Mouse (Mus musculus) heart, embryonic 12.5 days (tissue): Measurements from ENCODE around the gene Rccd1. TPM values are rescaled to one million over a fixed set of nuclear protein-coding genes. Genes with fewer than 3 reads are reported as not detected.

Experiments
- ATAC-seq: fragments of 200-750 bp; cut with Nextera tagmentation; 2 replicates; pipeline ENCODE4 v1.8.0; 2017; ENCODE audit warnings: moderate TSS enrichment, moderate library complexity; ENCODE audit not compliant: insufficient number of reproducible peaks, low FRiP score
- H3K27ac ChIP-seq: fragments of 300-500 bp; sonication (generic); 2 replicates; pipeline ENCODE4 v1.5.1; 2016; ENCODE audit warnings: mild to moderate bottlenecking, moderate library complexity; ENCODE audit not compliant: poor library complexity, severe bottlenecking
- H3K27me3 ChIP-seq: fragments of 300-500 bp; sonication (generic); replicated peaks from 2 replicates; pipeline ENCODE4 v1.6.1; 2016; ENCODE audit warnings: mild to moderate bottlenecking, moderate library complexity
- H3K36me3 ChIP-seq: fragments of 300-500 bp; sonication (generic); 2 replicates; pipeline ENCODE4 v1.6.1; 2016; ENCODE audit warnings: mild to moderate bottlenecking, moderate library complexity
- H3K4me1 ChIP-seq: fragments of 300-500 bp; sonication (generic); replicated peaks from 2 replicates; pipeline ENCODE4 v1.6.1; 2016; ENCODE audit warnings: mild to moderate bottlenecking
- H3K4me2 ChIP-seq: fragments of 300-500 bp; sonication (generic); 2 replicates; pipeline ENCODE4 v1.6.1; 2016; ENCODE audit warnings: mild to moderate bottlenecking, moderate library complexity
- H3K4me3 ChIP-seq: fragments of 300-500 bp; sonication (generic); 2 replicates; pipeline ENCODE4 v1.5.1; 2016; ENCODE audit warnings: mild to moderate bottlenecking
- H3K9ac ChIP-seq: fragments of 300-500 bp; sonication (generic); 2 replicates; pipeline ENCODE4 v1.6.1; 2016; ENCODE audit warnings: mild to moderate bottlenecking, moderate library complexity
- H3K9me3 ChIP-seq: fragments of 300-500 bp; sonication (generic); replicated peaks from 2 replicates; pipeline ENCODE4 v1.6.1; 2016; ENCODE audit warnings: mild to moderate bottlenecking, moderate library complexity
- WGBS: fragments of 180-500 bp; shearing (Covaris S2); methylation state at CpG from one replicate; pipeline ENCODE4 v1.1.7; 2016; 5-methylcytosine and 5-hydroxymethylcytosine counted together
- polyA plus RNA-seq: library from polyadenylated mRNA; unstranded; fragments of >200 nt; fragmentation: Nextera tagmentation; extraction: Ambion mirVana; gene quantifications from 2 replicates; pipeline ENCODE4 v1.2.1, GENCODE M21; 2016

Rccd1 gene
- polyA plus RNA-seq, 1 experiment from 2014 or later = 6.1 TPM

DNA sequence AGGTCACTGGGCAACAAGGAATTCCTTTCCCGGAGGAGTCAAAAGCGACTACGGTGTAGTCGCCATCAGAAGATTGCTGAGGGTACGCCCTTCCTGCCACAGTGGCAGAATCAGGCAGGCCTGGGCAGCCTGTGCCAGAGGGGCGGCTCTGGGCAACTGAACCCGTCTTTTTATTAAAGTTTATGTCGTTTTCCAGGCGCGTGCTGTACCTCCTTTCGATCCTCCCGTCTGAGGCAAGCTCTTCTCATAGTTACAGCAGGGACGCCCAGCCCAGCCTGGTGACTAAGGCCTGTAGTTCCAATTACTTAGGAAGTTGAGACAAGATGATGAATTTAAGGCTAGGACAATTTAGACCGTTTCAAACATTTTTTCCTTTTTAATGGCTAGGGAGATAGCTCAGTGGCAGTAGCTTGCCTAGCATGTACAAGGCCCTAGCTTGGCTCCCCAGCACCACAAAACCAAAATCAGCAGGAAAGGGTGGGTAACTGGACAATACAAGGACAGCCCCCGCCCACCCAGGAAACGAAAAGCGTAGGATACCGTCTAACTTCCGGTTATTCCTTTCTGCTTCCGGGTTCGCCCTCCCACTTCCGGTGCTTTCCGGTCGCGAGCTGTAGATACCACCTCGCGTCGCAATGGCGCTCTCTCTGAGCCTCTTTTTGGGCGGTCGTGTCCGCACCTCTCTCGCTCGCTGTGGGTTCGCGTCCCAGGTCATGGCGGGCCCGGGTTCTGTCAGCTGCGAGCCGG lies 63.5 kb downstream of the Rccd1 start, which contains the start of gene Ngrn:
Gene Ngrn, plus strand, starts transcription at position 591 of the 747 bp plus-strand sequence.
- Histone ChIP-seq H3K9me3 (no peaks in the 10 kb centered on the region), H3K27ac (peak within 1 kb of the TSS; percentile 56), H3K4me1 (peaks cover 8% of the 10 kb centered on the region), H3K27me3 (peaks cover 36% of the 10 kb centered on the region), H3K9ac (peak within 1 kb of the TSS; percentile 80), H3K4me3 (peak within 1 kb of the TSS; percentile 65), H3K36me3 (peaks cover 18% of the 10 kb centered on the region), H3K4me2 (peak within 1 kb of the TSS; percentile 91)
- ATAC-seq = peak; percentile 89
- 25% methylated on average over 40 of the region's 40 CpGs for WGBS

DNA sequence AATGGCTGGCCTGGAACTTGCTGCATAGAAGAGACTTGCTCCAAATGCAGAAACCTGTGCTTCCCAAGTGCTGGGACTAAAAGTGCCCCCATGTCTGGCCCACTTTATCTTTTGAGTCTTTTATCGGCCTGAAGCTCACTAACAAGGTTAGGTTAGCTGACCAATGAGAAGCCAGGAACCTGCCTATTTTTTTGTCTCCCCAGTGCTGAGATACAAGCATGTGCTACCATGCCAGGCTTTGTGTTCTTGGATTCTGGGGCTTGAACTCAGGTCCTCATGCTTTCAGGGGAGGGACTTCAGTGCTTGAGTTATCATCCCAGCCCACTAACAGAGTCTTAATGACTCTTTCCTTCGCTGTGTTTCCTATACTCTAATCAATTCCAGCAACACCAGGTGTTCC lies 66.5 kb downstream of the Rccd1 start:
- Histone ChIP-seq H3K4me3 (no peak overlapping the region), H3K27me3 (peaks cover 45% of the 10 kb centered on the region), H3K4me2 (no peak overlapping the region), H3K4me1 (peaks cover 8% of the 10 kb centered on the region), H3K9ac (no peak overlapping the region), H3K27ac (no peak overlapping the region), H3K36me3 (no peaks in the 10 kb centered on the region), H3K9me3 (no peaks in the 10 kb centered on the region)
- 51% methylated on average over 2 of the region's 2 CpGs for WGBS
- no peak for ATAC-seq

DNA sequence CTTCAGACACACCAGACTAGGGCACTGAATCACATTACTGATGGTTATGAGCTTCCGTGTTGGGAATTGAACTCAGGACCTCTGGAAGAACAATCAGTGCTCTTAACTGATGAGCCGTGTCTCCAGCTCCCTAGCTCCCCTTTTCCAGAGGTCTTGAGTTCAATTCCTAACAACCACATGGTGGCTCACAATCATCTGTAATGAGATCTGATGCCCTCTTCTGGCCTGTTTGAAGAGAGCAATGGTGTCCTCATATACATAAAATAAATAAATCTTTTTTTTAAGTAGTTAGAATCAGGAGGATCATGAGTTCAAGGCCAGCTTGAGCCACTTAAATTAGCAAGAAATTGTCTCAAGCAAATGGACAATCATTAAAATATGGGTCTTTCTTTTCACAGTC lies 68.3 kb downstream of the Rccd1 start:
- H3K36me3 ChIP-seq = no peaks in the 10 kb centered on the region
- no peak overlapping the region for H3K27ac ChIP-seq
- H3K4me2 ChIP-seq = no peak overlapping the region
- H3K27me3 ChIP-seq = peaks cover 45% of the 10 kb centered on the region
- 60% methylated on average over 2 of the region's 2 CpGs for WGBS
- H3K4me3 ChIP-seq = no peak overlapping the region
- no peak overlapping the region for H3K9ac ChIP-seq
- no peak for ATAC-seq
- no peaks in the 10 kb centered on the region for H3K4me1 ChIP-seq
- no peaks in the 10 kb centered on the region for H3K9me3 ChIP-seq

DNA sequence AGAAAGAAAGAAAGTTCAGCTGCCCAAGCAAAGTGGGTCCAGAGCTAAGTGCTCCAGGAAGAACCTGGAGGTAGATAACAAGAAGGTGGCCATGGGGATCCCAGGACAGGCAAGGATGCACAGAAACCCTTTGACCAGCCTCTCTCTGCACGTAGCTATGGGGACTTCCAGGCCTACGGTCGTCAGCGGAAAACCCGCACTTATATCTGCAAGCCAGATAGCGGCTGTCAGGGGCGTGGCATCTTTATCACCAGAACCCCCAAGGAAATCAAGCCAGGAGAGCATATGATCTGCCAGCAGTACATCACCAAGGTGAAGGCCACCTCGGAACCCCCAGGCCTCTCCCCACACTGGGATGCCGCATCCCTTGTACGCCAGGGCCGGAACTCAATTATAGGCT lies 71.4 kb downstream of the Rccd1 start:
- Histone ChIP-seq H3K4me3 (no peak overlapping the region), H3K27me3 (peaks cover 22% of the 10 kb centered on the region; the same call in 1 of the 2 replicates), H3K9me3 (no peaks in the 10 kb centered on the region), H3K9ac (no peak overlapping the region), H3K27ac (no peak overlapping the region), H3K4me2 (no peak overlapping the region), H3K4me1 (no peaks in the 10 kb centered on the region), H3K36me3 (no peaks in the 10 kb centered on the region)
- no peak for ATAC-seq
- 63% methylated on average over 11 of the region's 11 CpGs for WGBS

DNA sequence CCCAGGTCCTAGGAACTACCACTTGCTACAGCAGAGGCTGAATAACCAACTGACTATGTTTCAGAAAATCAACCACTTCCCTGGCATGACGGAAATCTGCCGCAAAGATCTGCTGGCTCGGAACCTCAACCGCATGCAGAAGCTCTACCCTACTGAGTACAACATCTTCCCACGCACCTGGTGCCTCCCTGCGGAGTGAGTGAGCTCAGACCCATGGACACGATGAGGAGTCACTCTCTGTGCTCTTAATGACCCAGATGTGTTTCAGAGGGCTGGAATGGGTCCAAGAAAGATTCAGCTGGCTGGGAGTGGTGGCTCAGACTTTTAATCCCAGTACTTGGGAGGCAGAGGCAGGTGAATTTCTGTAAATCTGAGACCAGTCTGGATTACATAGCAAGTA lies 71.8 kb downstream of the Rccd1 start:
- Histone ChIP-seq H3K9ac (no peak overlapping the region), H3K4me1 (no peaks in the 10 kb centered on the region), H3K9me3 (no peaks in the 10 kb centered on the region), H3K27ac (no peak overlapping the region), H3K36me3 (no peaks in the 10 kb centered on the region), H3K4me2 (no peak overlapping the region), H3K27me3 (peaks cover 19% of the 10 kb centered on the region; the same call in 1 of the 2 replicates), H3K4me3 (no peak overlapping the region)
- ATAC-seq = no peak
- 76% methylated on average over 7 of the region's 7 CpGs for WGBS

DNA sequence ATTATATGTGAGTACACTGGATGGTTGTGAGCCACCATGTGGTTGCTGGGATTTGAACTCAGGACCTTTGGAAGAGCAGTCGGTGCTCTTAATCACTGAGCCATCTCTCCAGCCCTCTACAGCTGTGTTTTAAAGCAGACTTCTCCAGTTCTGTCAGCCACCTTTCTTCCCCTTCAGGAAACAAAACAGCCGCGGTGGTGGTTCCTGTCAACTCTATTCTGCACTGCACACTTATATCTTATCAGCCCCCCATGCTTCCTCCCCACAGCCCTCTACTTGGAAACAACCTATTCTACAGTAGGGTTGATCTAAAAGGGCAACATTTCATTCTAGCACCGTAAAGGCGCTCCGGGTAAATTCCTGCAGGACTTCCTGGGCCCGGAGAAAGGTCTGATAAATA lies 77.4 kb downstream of the Rccd1 start:
- Histone ChIP-seq H3K4me3 (peak overlapping the region; percentile 70), H3K9me3 (no peaks in the 10 kb centered on the region), H3K4me1 (peaks cover 5% of the 10 kb centered on the region; the same call in 1 of the 2 replicates), H3K27me3 (no peaks in the 10 kb centered on the region), H3K9ac (no peak overlapping the region), H3K4me2 (peak overlapping the region; percentile 76), H3K27ac (peak overlapping the region; percentile 84), H3K36me3 (no peaks in the 10 kb centered on the region)
- WGBS = 21% methylated on average over 7 of the region's 7 CpGs
- 0 out of 2 replicates have a peak, but pooled peaks have one; percentile 20 for ATAC-seq

DNA sequence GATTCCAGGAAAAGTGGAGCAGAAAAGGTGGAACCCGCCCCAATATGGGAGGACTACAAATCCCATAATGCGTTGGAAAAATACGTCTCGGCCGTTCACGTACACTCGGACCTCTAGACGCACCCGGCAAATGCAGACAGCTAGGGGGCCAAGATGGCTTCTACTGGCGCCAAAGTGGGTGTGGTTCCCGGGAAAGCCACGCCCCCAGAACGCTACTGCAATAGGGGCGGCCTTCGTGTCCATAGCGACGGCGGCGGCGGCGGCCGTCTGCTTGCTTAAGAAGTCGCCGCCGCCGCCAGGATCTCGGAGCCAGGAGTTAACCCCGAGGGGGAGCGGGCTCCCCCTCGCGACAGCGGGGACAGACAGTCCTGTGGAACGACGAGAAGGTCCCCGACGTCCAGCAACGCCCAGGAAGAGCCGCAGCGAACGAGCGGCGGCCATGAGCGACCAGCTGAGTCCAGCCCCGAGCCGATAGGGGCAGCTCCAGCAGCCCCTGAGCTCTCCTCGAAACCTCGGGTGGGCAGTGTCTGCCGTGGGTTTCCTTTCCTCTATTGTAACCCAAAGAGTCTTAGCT lies 78.0 kb downstream of the Rccd1 start, which contains the start of gene Ttll13:
Gene Ttll13, plus strand, starts transcription at position 229 of the 574 bp plus-strand sequence.
- Histone ChIP-seq H3K4me1 (peaks cover 5% of the 10 kb centered on the region; the same call in 1 of the 2 replicates), H3K36me3 (0 out of 2 replicates have a peak, but pooled peaks cover 2% of the 10 kb centered on the region), H3K27me3 (no peaks in the 10 kb centered on the region), H3K27ac (peak within 1 kb of the TSS; percentile 84), H3K4me2 (peak within 1 kb of the TSS; percentile 76), H3K9ac (peak within 1 kb of the TSS; percentile 82), H3K4me3 (peak within 1 kb of the TSS; percentile 70), H3K9me3 (no peaks in the 10 kb centered on the region)
- peak; percentile 99 for ATAC-seq
- under 1% methylated on average over 48 of the region's 48 CpGs for WGBS

DNA sequence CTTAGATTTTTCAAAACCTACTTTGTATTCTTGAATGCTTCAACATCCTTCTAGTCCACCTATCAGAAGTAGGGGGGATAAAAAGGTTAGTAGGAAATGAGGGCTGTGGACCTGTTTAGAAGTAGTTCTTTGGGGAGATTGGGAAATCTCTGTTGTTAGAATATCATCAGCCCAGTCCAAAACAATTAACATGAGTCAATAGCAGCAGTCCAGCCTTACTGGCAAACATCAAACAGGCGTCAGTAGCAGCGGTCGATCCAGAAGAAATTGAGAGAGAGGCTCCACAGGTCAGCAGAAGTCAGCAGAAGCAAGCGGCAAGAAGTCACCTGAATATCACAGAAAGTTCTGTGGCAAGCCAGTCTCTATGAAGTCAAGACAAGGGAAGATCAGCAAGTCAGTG lies 79.4 kb downstream of the Rccd1 start:
- peaks cover 10% of the 10 kb centered on the region for H3K36me3 ChIP-seq
- no peak overlapping the region for H3K4me2 ChIP-seq
- no peak for ATAC-seq
- no peaks in the 10 kb centered on the region for H3K9me3 ChIP-seq
- no peak overlapping the region for H3K9ac ChIP-seq
- H3K27ac ChIP-seq = no peak overlapping the region
- H3K4me1 ChIP-seq = peaks cover 5% of the 10 kb centered on the region; the same call in 1 of the 2 replicates
- no peak overlapping the region for H3K4me3 ChIP-seq
- H3K27me3 ChIP-seq = no peaks in the 10 kb centered on the region
- 86% methylated on average over 4 of the region's 4 CpGs for WGBS

Other genes starting within 250 kb of the Rccd1 start
- gene Idh2, start 209.1 kb downstream of the Rccd1 start, polyA plus RNA-seq = 1,569 and 1,607 TPM in 2 replicates
- gene Sema4b, start 137.6 kb downstream of the Rccd1 start, polyA plus RNA-seq = 10.3 and 10.7 TPM in 2 replicates
- 43.4 and 47.3 TPM in 2 replicates for gene Cib1, start 91.6 kb downstream of the Rccd1 start, polyA plus RNA-seq
- gene Gdpgp1, start 91.6 kb downstream of the Rccd1 start, polyA plus RNA-seq = 3.6 and 3.9 TPM in 2 replicates
- 0.26 and 0.37 TPM in 2 replicates for gene Ttll13, start 78.1 kb downstream of the Rccd1 start, polyA plus RNA-seq
- gene Ngrn, start 63.2 kb downstream of the Rccd1 start, polyA plus RNA-seq = 43.0 and 43.4 TPM in 2 replicates
- gene Vps33b, start 54.8 kb downstream of the Rccd1 start, polyA plus RNA-seq = 11.1 and 12.4 TPM in 2 replicates
- gene Prc1, start 30.0 kb downstream of the Rccd1 start, polyA plus RNA-seq = 137 and 152 TPM in 2 replicates
- 20.5 and 21.0 TPM in 2 replicates for gene Unc45a, start 16.6 kb upstream of the Rccd1 start, polyA plus RNA-seq
- gene Hddc3, start 18.6 kb upstream of the Rccd1 start, polyA plus RNA-seq = 14.4 and 15.8 TPM in 2 replicates
- gene Man2a2, start 46.9 kb upstream of the Rccd1 start, polyA plus RNA-seq = 25.0 and 31.0 TPM in 2 replicates
- 10.2 and 11.4 TPM in 2 replicates for gene Fes, start 63.5 kb upstream of the Rccd1 start, polyA plus RNA-seq
- 24.5 and 25.9 TPM in 2 replicates for gene Furin, start 81.0 kb upstream of the Rccd1 start, polyA plus RNA-seq
- gene Blm, start 210.7 kb upstream of the Rccd1 start, polyA plus RNA-seq = 26.7 and 29.7 TPM in 2 replicates